Mouse (Mus musculus) lung, embryonic 14.5 days (tissue): ENCODE data around the gene Rnase13. TPM values are rescaled to one million over a fixed set of nuclear protein-coding genes. Genes with fewer than 3 reads are reported as not detected.

Experiments used
- ATAC-seq: fragments of 200-750 bp; cut with Nextera tagmentation; 2 replicates; pipeline ENCODE4 v1.8.0; 2017; ENCODE audit warnings: mild to moderate bottlenecking, moderate TSS enrichment, moderate library complexity; ENCODE audit not compliant: insufficient read depth
- DNase-seq: peaks from one replicate; pipeline ENCODE4 v3.0.0-alpha.2; 2015
- H3K27ac ChIP-seq: fragments of 300-500 bp; sonication (generic); 2 replicates; pipeline ENCODE4 v1.5.1; 2014; ENCODE audit warnings: low read depth, mild to moderate bottlenecking, moderate library complexity
- H3K27me3 ChIP-seq: fragments of 300-500 bp; sonication (generic); 2 replicates; pipeline ENCODE4 v1.6.1; 2014; ENCODE audit warnings: low read length, control low read depth; ENCODE audit not compliant: insufficient read depth
- H3K36me3 ChIP-seq: fragments of 300-500 bp; sonication (generic); 2 replicates; pipeline ENCODE4 v1.6.1; 2014; ENCODE audit warnings: control low read depth; ENCODE audit not compliant: insufficient read depth
- H3K4me1 ChIP-seq: fragments of 300-500 bp; sonication (generic); 2 replicates; pipeline ENCODE4 v1.6.1; 2014; ENCODE audit warnings: antibody characterized with exemption, control low read depth; ENCODE audit not compliant: insufficient read depth
- H3K4me2 ChIP-seq: fragments of 300-500 bp; sonication (generic); 2 replicates; pipeline ENCODE4 v1.6.1; 2014; ENCODE audit warnings: mild to moderate bottlenecking
- H3K4me3 ChIP-seq: fragments of 300-500 bp; sonication (generic); 2 replicates; pipeline ENCODE4 v1.5.1; 2014; ENCODE audit warnings: low read depth, low read length
- H3K9ac ChIP-seq: fragments of 300-500 bp; sonication (generic); 2 replicates; pipeline ENCODE4 v1.6.1; 2014
- H3K9me3 ChIP-seq: fragments of 300-500 bp; sonication (generic); 2 replicates; pipeline ENCODE4 v1.6.1; 2016; ENCODE audit warnings: low read depth, low read length, control low read depth
- CTCF ChIP-seq: IDR thresholded peaks from 2 replicates; pipeline ENCODE4 v1.5.1; 2016; ENCODE audit warnings: antibody characterized with exemption, low read depth
- WGBS: fragments of 180-500 bp; shearing (Covaris S2); extraction: QIAGEN DNeasy Blood & Tissue Kit; methylation state at CpG from one replicate; pipeline ENCODE4 v1.1.7; 2014; 5-methylcytosine and 5-hydroxymethylcytosine counted together
- polyA plus RNA-seq: library from polyadenylated mRNA; unstranded; fragments of >200 nt; fragmentation: Nextera tagmentation; extraction: Ambion mirVana; gene quantifications from 2 replicates; pipeline ENCODE4 v1.2.1, GENCODE M21; 2014

Rnase13 gene
- polyA plus RNA-seq, 1 experiment from 2014 or later, result not detected

- WGBS, result 47% methylated on average over 9 of the region's 9 CpGs
- TF ChIP-seq CTCF, result peak; percentile 94
- no peaks in the 10 kb centered on the region for H3K27me3 ChIP-seq
- H3K9me3 ChIP-seq, result no peaks in the 10 kb centered on the region
- no peak overlapping the region for H3K9ac ChIP-seq
- ATAC-seq, result peak; percentile 72
- no peaks in the 10 kb centered on the region for H3K36me3 ChIP-seq
- peak; percentile 88 for DNase-seq
- H3K4me2 ChIP-seq, result no peak overlapping the region
- H3K4me1 ChIP-seq, result no peaks in the 10 kb centered on the region
- no peak overlapping the region for H3K4me3 ChIP-seq
- no peak overlapping the region; the same call in 1 of the 2 replicates for H3K27ac ChIP-seq
Measured at GRCm38 (mm10) chr14:51902806-51903710, 19.5 kb downstream of the Rnase13 start.

GRCm38 (mm10) chr14:51899351-51899750, 23.2 kb downstream of the Rnase13 start:
- Histone ChIP-seq H3K27me3 (no peaks in the 10 kb centered on the region), H3K4me3 (no peak overlapping the region), H3K9me3 (no peaks in the 10 kb centered on the region), H3K9ac (no peak overlapping the region), H3K27ac (no peak overlapping the region), H3K4me1 (no peaks in the 10 kb centered on the region), H3K36me3 (no peaks in the 10 kb centered on the region), H3K4me2 (no peak overlapping the region)
- ATAC-seq (no peak), DNase-seq (no peak)
- no peak for TF ChIP-seq CTCF
- WGBS, result 81% methylated on average over 1 of the region's 1 CpGs

- Histone ChIP-seq H3K4me3 (no peak overlapping the region), H3K27me3 (no peaks in the 10 kb centered on the region), H3K9me3 (no peaks in the 10 kb centered on the region), H3K27ac (no peak overlapping the region), H3K4me1 (no peaks in the 10 kb centered on the region; the same call in 1 of the 2 replicates), H3K36me3 (peaks cover 9% of the 10 kb centered on the region), H3K4me2 (no peak overlapping the region), H3K9ac (no peak overlapping the region)
- DNase-seq (no peak), ATAC-seq (no peak)
- 58% methylated on average over 8 of the region's 8 CpGs for WGBS
- TF ChIP-seq CTCF, result no peak
Measured at GRCm38 (mm10) chr14:51896539-51897170, 25.9 kb downstream of the Rnase13 start.

GRCm38 (mm10) chr14:51896019-51896418, 26.6 kb downstream of the Rnase13 start:
- TF ChIP-seq CTCF, result no peak
- Histone ChIP-seq H3K4me1 (no peaks in the 10 kb centered on the region; the same call in 1 of the 2 replicates), H3K4me3 (no peak overlapping the region), H3K4me2 (no peak overlapping the region), H3K9ac (no peak overlapping the region), H3K9me3 (no peaks in the 10 kb centered on the region), H3K27me3 (no peaks in the 10 kb centered on the region), H3K27ac (no peak overlapping the region), H3K36me3 (peaks cover 15% of the 10 kb centered on the region)
- WGBS, result 76% methylated on average over 6 of the region's 6 CpGs
- no peak for ATAC-seq
- DNase-seq, result no peak

GRCm38 (mm10) chr14:51895071-51895470, 27.5 kb downstream of the Rnase13 start:
- TF ChIP-seq CTCF, result no peak
- H3K36me3 ChIP-seq, result peaks cover 24% of the 10 kb centered on the region
- no peaks in the 10 kb centered on the region for H3K27me3 ChIP-seq
- H3K27ac ChIP-seq, result no peak overlapping the region
- no peak overlapping the region for H3K4me3 ChIP-seq
- H3K9ac ChIP-seq, result no peak overlapping the region
- H3K9me3 ChIP-seq, result no peaks in the 10 kb centered on the region
- no peak for DNase-seq
- H3K4me2 ChIP-seq, result no peak overlapping the region
- ATAC-seq, result no peak
- H3K4me1 ChIP-seq, result no peaks in the 10 kb centered on the region; the same call in 1 of the 2 replicates
- WGBS, result 80% methylated on average over 14 of the region's 14 CpGs

GRCm38 (mm10) chr14:51893809-51894208, 28.8 kb downstream of the Rnase13 start:
- Histone ChIP-seq H3K27ac (peak overlapping the region; percentile 42; the same call in 1 of the 2 replicates), H3K4me2 (no peak overlapping the region), H3K4me3 (no peak overlapping the region), H3K27me3 (no peaks in the 10 kb centered on the region), H3K36me3 (peaks cover 37% of the 10 kb centered on the region), H3K4me1 (no peaks in the 10 kb centered on the region; the same call in 1 of the 2 replicates), H3K9me3 (no peaks in the 10 kb centered on the region), H3K9ac (no peak overlapping the region)
- no peak for TF ChIP-seq CTCF
- no peak for DNase-seq
- WGBS, result 41% methylated on average over 3 of the region's 3 CpGs
- ATAC-seq, result 0 out of 2 replicates have a peak, but pooled peaks have one; percentile 35
